Mouse (Mus musculus): ENCODE measurements at regions not wholly inside any gene's neighbourhood (a gene's known extent, or its start where the extent isn't known, plus 50 kb on each side); places are given as distances from the start of the nearest gene placed in this dataset.

DNA sequence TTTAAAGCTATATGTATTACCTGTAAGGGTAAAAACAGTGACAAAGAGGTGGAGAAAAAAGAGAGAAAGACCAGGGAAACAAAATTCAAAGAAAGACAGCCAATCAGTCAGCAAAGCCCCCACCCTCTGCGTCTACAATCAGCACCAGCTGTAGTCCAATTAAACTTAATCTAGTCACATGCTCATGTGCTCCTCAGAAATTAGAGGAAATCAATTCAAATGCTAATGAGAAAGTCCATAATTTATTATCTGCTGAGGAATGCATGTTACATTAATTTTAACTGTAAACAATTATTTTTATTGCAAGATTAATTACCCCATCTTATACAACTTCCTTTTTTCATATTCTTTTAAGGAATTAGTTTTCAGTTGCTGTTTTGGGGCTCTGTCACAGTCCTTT is 216.4 kb upstream of the Hnrnpa3 start:
- WGBS, result 84% methylated on average over 1 of the region's 1 CpGs
- ATAC-seq (replicated peaks; ENCODE audit: insufficient number of reproducible peaks, insufficient read depth, low FRiP score, low read depth), result no peak
- no peak overlapping the region for H3K4me3 ChIP-seq
- H3K9me3 ChIP-seq (replicated peaks), result no peaks in the 10 kb centered on the region
- no peaks in the 10 kb centered on the region for H3K36me3 ChIP-seq
- H3K4me2 ChIP-seq, result no peak overlapping the region
- no peaks in the 10 kb centered on the region for H3K4me1 ChIP-seq (replicated peaks)
- H3K27me3 ChIP-seq, result no peaks in the 10 kb centered on the region
- H3K9ac ChIP-seq, result no peak overlapping the region
- H3K27ac ChIP-seq, result no peak overlapping the region

DNA sequence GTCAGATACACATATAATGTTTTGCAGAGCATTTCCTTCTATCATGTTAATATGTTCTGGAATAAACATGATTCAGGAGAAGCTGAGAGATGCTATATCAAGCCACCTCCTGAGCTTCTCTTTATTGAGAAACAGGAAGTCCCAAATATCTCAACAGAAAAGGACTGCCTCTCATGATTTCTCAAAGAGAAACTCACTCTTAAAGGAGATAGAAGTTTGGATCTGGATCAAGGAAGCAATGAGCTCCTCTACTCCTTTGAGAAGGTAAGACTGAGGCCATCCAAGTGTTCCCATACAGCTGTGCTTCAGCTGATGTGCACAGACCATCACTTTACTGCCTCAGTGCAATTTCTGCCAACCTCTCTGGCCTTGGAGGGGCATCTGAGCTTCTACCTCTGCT is 213.9 kb upstream of the Hnrnpa3 start:
- no peak overlapping the region for H3K9ac ChIP-seq
- no peaks in the 10 kb centered on the region for H3K9me3 ChIP-seq (replicated peaks)
- no peaks in the 10 kb centered on the region for H3K27me3 ChIP-seq
- no peak overlapping the region for H3K4me3 ChIP-seq
- H3K36me3 ChIP-seq, result no peaks in the 10 kb centered on the region
- no peak for ATAC-seq (replicated peaks; ENCODE audit: insufficient number of reproducible peaks, insufficient read depth, low FRiP score, low read depth)
- no peaks in the 10 kb centered on the region for H3K4me1 ChIP-seq (replicated peaks)
- H3K27ac ChIP-seq, result no peak overlapping the region
- no peak overlapping the region for H3K4me2 ChIP-seq

- WGBS, result 71% methylated on average over 7 of the region's 7 CpGs
- no peak overlapping the region for H3K4me3 ChIP-seq
- H3K9ac ChIP-seq, result no peak overlapping the region
- no peaks in the 10 kb centered on the region for H3K4me1 ChIP-seq (replicated peaks)
- no peaks in the 10 kb centered on the region for H3K9me3 ChIP-seq (replicated peaks)
- ATAC-seq (replicated peaks; ENCODE audit: insufficient number of reproducible peaks, insufficient read depth, low FRiP score, low read depth), result no peak
- H3K4me2 ChIP-seq, result no peak overlapping the region
- no peak overlapping the region for H3K27ac ChIP-seq
- H3K36me3 ChIP-seq, result no peaks in the 10 kb centered on the region
- H3K27me3 ChIP-seq, result no peaks in the 10 kb centered on the region
Observed at GRCm38 (mm10) chr2:75446996-75447715, 211.9 kb upstream of the Hnrnpa3 start.

GRCm38 (mm10) chr2:75448221-75448620 is 210.8 kb upstream of the Hnrnpa3 start:
- H3K9me3 ChIP-seq (replicated peaks), result no peaks in the 10 kb centered on the region
- ATAC-seq (replicated peaks; ENCODE audit: insufficient number of reproducible peaks, insufficient read depth, low FRiP score, low read depth), result no peak
- no peaks in the 10 kb centered on the region for H3K36me3 ChIP-seq
- no peak overlapping the region for H3K9ac ChIP-seq
- no peaks in the 10 kb centered on the region for H3K4me1 ChIP-seq (replicated peaks)
- no peak overlapping the region for H3K27ac ChIP-seq
- no peaks in the 10 kb centered on the region for H3K27me3 ChIP-seq
- H3K4me3 ChIP-seq, result no peak overlapping the region
- H3K4me2 ChIP-seq, result no peak overlapping the region
- WGBS, result 71% methylated on average over 5 of the region's 5 CpGs

DNA sequence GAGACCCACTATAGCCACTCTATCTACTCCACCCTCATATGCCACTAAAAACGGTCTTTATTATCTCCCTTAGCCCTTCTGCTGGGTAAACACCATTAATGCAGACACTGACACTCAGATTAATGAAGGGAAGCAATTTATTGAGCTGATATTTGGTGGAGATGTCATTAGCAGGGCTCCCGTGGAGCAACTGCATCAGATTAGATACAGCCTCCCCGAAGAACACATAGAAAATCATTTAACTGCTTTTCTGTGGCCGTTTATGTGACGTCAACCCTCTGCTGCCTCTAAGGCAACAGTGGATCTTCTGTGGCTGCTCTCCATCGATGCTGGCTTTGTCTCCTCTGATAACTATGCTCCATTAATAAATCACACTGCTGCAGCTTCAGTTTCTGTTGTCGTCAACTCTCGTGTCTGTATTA is 207.2 kb upstream of the Hnrnpa3 start:
- Histone ChIP-seq H3K9me3 (replicated peaks) (no peaks in the 10 kb centered on the region), H3K4me2 (no peak overlapping the region), H3K27me3 (no peaks in the 10 kb centered on the region), H3K27ac (no peak overlapping the region), H3K4me3 (no peak overlapping the region), H3K9ac (no peak overlapping the region), H3K36me3 (no peaks in the 10 kb centered on the region), H3K4me1 (replicated peaks) (no peaks in the 10 kb centered on the region)
- no peak for ATAC-seq (replicated peaks; ENCODE audit: insufficient number of reproducible peaks, insufficient read depth, low FRiP score, low read depth)
- WGBS, result 50% methylated on average over 8 of the region's 8 CpGs

DNA sequence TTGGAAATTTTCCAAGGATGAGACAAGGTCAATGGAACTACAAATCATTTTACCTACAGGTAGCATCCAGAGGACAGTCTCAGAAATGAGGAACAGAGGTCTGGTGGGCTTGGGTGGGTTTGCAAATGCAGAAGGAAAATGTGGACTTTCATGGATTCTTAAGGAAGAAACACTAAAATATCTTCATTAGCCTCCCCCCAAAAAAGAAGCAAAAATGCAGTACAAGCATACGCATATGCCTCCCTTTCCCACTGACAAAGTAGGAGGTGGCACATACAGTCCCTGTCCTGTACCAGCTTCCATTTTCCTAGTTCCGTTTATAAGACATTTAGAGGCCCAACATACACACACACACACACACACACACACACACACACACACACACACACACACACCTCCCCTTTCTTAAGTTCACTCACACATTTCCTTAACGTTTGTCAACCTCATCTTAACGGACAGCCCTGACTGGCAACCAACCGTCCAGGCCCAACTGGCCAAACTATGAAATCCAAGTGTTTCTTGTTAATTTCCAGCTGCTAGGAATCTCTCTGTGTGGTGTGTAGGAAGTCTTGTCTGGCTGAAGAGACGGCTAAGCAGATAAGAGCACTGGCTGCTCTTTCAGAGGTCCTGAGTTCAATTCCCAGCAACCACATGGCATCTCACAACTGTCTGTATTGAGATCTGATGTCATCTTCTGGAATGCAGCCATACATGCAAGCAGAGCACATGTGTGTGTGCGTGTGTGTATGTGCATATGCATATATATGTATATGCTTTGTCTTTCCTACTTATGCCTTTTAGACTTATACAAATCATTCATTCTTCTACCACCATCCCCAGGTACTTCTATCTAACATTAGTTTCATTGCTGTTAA is 206.6 kb upstream of the Hnrnpa3 start:
- H3K4me2 ChIP-seq, result no peak overlapping the region
- H3K4me1 ChIP-seq (replicated peaks), result no peaks in the 10 kb centered on the region
- no peaks in the 10 kb centered on the region for H3K27me3 ChIP-seq
- ATAC-seq (replicated peaks; ENCODE audit: insufficient number of reproducible peaks, insufficient read depth, low FRiP score, low read depth), result no peak
- H3K9ac ChIP-seq, result no peak overlapping the region
- H3K27ac ChIP-seq, result no peak overlapping the region
- H3K4me3 ChIP-seq, result no peak overlapping the region
- no peaks in the 10 kb centered on the region for H3K9me3 ChIP-seq (replicated peaks)
- no peaks in the 10 kb centered on the region for H3K36me3 ChIP-seq
- WGBS, result 68% methylated on average over 7 of the region's 7 CpGs

DNA sequence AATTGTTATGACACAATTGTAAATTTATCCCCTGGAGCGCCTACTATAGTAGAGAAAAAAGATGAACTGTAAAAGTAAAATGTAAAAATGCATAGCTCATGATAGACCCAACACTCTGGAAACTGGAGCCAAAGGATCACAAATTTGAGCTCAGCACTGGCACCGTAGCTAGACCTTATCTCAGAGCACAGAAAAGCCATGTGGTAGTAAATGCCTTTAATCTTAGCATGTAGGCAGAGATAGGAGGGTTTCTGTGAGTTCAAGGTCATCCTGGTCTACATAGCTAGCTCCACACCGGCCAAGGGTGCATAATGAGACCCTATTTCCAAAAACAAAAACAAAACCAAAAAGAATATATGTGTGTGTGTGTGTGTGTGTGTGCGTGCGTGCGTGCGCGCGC is 203.6 kb upstream of the Hnrnpa3 start:
- no peaks in the 10 kb centered on the region for H3K9me3 ChIP-seq (replicated peaks)
- no peak for ATAC-seq (replicated peaks; ENCODE audit: insufficient number of reproducible peaks, insufficient read depth, low FRiP score, low read depth)
- no peak overlapping the region for H3K9ac ChIP-seq
- no peak overlapping the region for H3K4me3 ChIP-seq
- no peaks in the 10 kb centered on the region for H3K27me3 ChIP-seq
- no peaks in the 10 kb centered on the region for H3K36me3 ChIP-seq
- no peak overlapping the region for H3K27ac ChIP-seq
- no peak overlapping the region for H3K4me2 ChIP-seq
- 90% methylated on average over 9 of the region's 9 CpGs for WGBS
- no peaks in the 10 kb centered on the region for H3K4me1 ChIP-seq (replicated peaks)

GRCm38 (mm10) chr2:75456272-75456671 is 202.8 kb upstream of the Hnrnpa3 start:
- no peaks in the 10 kb centered on the region for H3K27me3 ChIP-seq
- 73% methylated on average over 1 of the region's 1 CpGs for WGBS
- H3K9me3 ChIP-seq (replicated peaks), result no peaks in the 10 kb centered on the region
- ATAC-seq (replicated peaks; ENCODE audit: insufficient number of reproducible peaks, insufficient read depth, low FRiP score, low read depth), result no peak
- H3K4me2 ChIP-seq, result no peak overlapping the region
- no peaks in the 10 kb centered on the region for H3K4me1 ChIP-seq (replicated peaks)
- no peak overlapping the region for H3K9ac ChIP-seq
- no peak overlapping the region for H3K4me3 ChIP-seq
- H3K36me3 ChIP-seq, result no peaks in the 10 kb centered on the region
- no peak overlapping the region for H3K27ac ChIP-seq

GRCm38 (mm10) chr2:75457423-75457822 is 201.6 kb upstream of the Hnrnpa3 start:
- no peaks in the 10 kb centered on the region for H3K27me3 ChIP-seq
- H3K9me3 ChIP-seq (replicated peaks), result no peaks in the 10 kb centered on the region
- no peak overlapping the region for H3K9ac ChIP-seq
- H3K36me3 ChIP-seq, result no peaks in the 10 kb centered on the region
- no peaks in the 10 kb centered on the region for H3K4me1 ChIP-seq (replicated peaks)
- WGBS, result 81% methylated on average over 3 of the region's 3 CpGs
- no peak overlapping the region for H3K27ac ChIP-seq
- H3K4me3 ChIP-seq, result no peak overlapping the region
- H3K4me2 ChIP-seq, result no peak overlapping the region
- ATAC-seq (replicated peaks; ENCODE audit: insufficient number of reproducible peaks, insufficient read depth, low FRiP score, low read depth), result no peak

GRCm38 (mm10) chr2:75458898-75459297 is 200.2 kb upstream of the Hnrnpa3 start:
- Histone ChIP-seq H3K4me3 (no peak overlapping the region), H3K9me3 (replicated peaks) (no peaks in the 10 kb centered on the region), H3K27me3 (no peaks in the 10 kb centered on the region), H3K27ac (no peak overlapping the region), H3K4me1 (replicated peaks) (no peaks in the 10 kb centered on the region), H3K9ac (no peak overlapping the region), H3K36me3 (no peaks in the 10 kb centered on the region), H3K4me2 (no peak overlapping the region)
- 89% methylated on average over 3 of the region's 3 CpGs for WGBS
- no peak for ATAC-seq (replicated peaks; ENCODE audit: insufficient number of reproducible peaks, insufficient read depth, low FRiP score, low read depth)

DNA sequence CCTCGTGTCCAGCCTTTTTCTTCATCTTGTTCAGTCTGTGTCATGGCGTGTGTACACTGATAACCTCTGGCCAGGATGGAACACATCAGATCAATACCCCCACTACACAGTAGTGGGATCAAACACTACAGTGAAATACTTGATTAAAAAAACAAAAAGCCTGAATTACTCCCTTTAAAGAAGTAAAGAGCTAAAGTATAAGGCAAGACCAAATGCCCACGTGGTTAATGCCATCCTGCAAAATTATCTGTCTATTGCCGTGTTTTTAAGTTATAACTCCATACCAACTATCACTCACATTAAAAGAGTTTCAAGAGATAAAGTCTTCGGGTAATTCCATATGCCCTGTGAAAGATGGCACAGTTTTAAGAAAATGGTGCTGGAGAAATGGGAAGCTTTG is 198.6 kb upstream of the Hnrnpa3 start:
- no peaks in the 10 kb centered on the region for H3K4me1 ChIP-seq (replicated peaks)
- H3K4me2 ChIP-seq, result no peak overlapping the region
- H3K9me3 ChIP-seq (replicated peaks), result no peaks in the 10 kb centered on the region
- no peaks in the 10 kb centered on the region for H3K27me3 ChIP-seq
- no peak for ATAC-seq (replicated peaks; ENCODE audit: insufficient number of reproducible peaks, insufficient read depth, low FRiP score, low read depth)
- no peak overlapping the region for H3K4me3 ChIP-seq
- no peaks in the 10 kb centered on the region for H3K36me3 ChIP-seq
- no peak overlapping the region for H3K9ac ChIP-seq
- 79% methylated on average over 5 of the region's 5 CpGs for WGBS
- H3K27ac ChIP-seq, result no peak overlapping the region

GRCm38 (mm10) chr2:75461019-75461418 is 198.0 kb upstream of the Hnrnpa3 start:
- H3K4me3 ChIP-seq, result no peak overlapping the region
- no peaks in the 10 kb centered on the region for H3K27me3 ChIP-seq
- no peak overlapping the region for H3K27ac ChIP-seq
- no peak for ATAC-seq (replicated peaks; ENCODE audit: insufficient number of reproducible peaks, insufficient read depth, low FRiP score, low read depth)
- WGBS, result 65% methylated on average over 5 of the region's 5 CpGs
- H3K4me1 ChIP-seq (replicated peaks), result no peaks in the 10 kb centered on the region
- H3K4me2 ChIP-seq, result no peak overlapping the region
- no peak overlapping the region for H3K9ac ChIP-seq
- no peaks in the 10 kb centered on the region for H3K36me3 ChIP-seq
- no peaks in the 10 kb centered on the region for H3K9me3 ChIP-seq (replicated peaks)
